In genomic region chr13:33966025-33966412, GRCm38 (mm10) we compare ENCODE assay signal across 9 mouse cellular contexts. TPM values are rescaled to one million over a fixed set of nuclear protein-coding genes. Genes with fewer than 3 reads are reported as not detected.
DNase-seq lines count a peak whose midpoint lies in the region; ATAC-seq and TF ChIP-seq lines count a peak whose summit lies in the region.
"Had no signal": no experiment of that assay in that cellular context is flagged by ENCODE, and none has a peak within 500 bp of the region (broad histone marks: within the 10 kb centered on the region; RNA-seq: fewer than 3 reads in every experiment).

No protein-coding gene starts in this region.

- intact Hi-C loops in heart, postnatal 25 days (cut with DNase I): no loop called here
- intact Hi-C loops in left cerebral cortex, adult 2 months (cut with DNase I): no loop called here
- intact Hi-C loops in left cerebral cortex, postnatal 4 days (cut with DNase I): no loop called here

- H3K4me3 ChIP-seq in heart, embryonic 10.5 days: peak overlapping the region; percentile 67
- H3K4me3 ChIP-seq in lung, embryonic 15.5 days: peak overlapping the region; percentile 57; the same call in 1 of the 2 replicates
- no peak overlapping the region for H3K4me3 ChIP-seq in lung, adult 2 months (replicated peaks; ENCODE audit: extremely low read depth, low read depth, low read length)
- H3K4me3 ChIP-seq in limb, embryonic 12.5 days (replicated peaks): no peak overlapping the region
- H3K4me3 ChIP-seq in stomach, embryonic 14.5 days (ENCODE audit: low read depth, low read length): no peak overlapping the region
- no peak overlapping the region for H3K4me3 ChIP-seq in left cerebral cortex, adult 2 months

- H3K4me2 ChIP-seq in lung, embryonic 15.5 days: peak overlapping the region; percentile 66
- H3K4me2 ChIP-seq in limb, embryonic 12.5 days: 0 out of 2 replicates have a peak overlapping the region, but pooled peaks have one; percentile 61
- H3K4me2 ChIP-seq in stomach, embryonic 14.5 days (replicated peaks; ENCODE audit: low read depth, low read length): peak overlapping the region; percentile 64

- H3K27ac ChIP-seq in heart, embryonic 10.5 days: 0 out of 2 replicates have a peak overlapping the region, but pooled peaks have one; percentile 91
- no peak overlapping the region for H3K27ac ChIP-seq in lung, embryonic 15.5 days
- H3K27ac ChIP-seq in limb, embryonic 12.5 days: no peak overlapping the region
- no peak overlapping the region for H3K27ac ChIP-seq in stomach, embryonic 14.5 days (ENCODE audit: low read length)
- no peak overlapping the region for H3K27ac ChIP-seq in left cerebral cortex, adult 2 months

- no peaks in the 10 kb centered on the region for H3K9me3 ChIP-seq in heart, embryonic 10.5 days
- no peaks in the 10 kb centered on the region for H3K9me3 ChIP-seq in lung, embryonic 15.5 days
- H3K9me3 ChIP-seq in limb, embryonic 12.5 days: no peaks in the 10 kb centered on the region
- H3K9me3 ChIP-seq in stomach, embryonic 14.5 days (ENCODE audit: control insufficient read depth, low read depth, low read length): no peaks in the 10 kb centered on the region

- no peak overlapping the region for H3K9ac ChIP-seq in lung, embryonic 15.5 days
- H3K9ac ChIP-seq in limb, embryonic 12.5 days (replicated peaks): no peak overlapping the region
- no peak overlapping the region for H3K9ac ChIP-seq in stomach, embryonic 14.5 days (replicated peaks; ENCODE audit: low read depth, low read length)

- WGBS in heart, embryonic 10.5 days: 27% methylated on average over 4 of the region's 4 CpGs
- 15% methylated on average over 4 of the region's 4 CpGs for WGBS in lung, embryonic 15.5 days
- 29% methylated on average over 4 of the region's 4 CpGs for WGBS in lung, adult 2 months
- 78% methylated on average over 4 of the region's 4 CpGs for WGBS in limb, embryonic 12.5 days
- 28% methylated on average over 4 of the region's 4 CpGs for WGBS in stomach, embryonic 14.5 days

- H3K36me3 ChIP-seq in heart, embryonic 10.5 days: 0 out of 2 replicates have a peak, but pooled peaks cover 7% of the 10 kb centered on the region
- no peaks in the 10 kb centered on the region for H3K36me3 ChIP-seq in lung, embryonic 15.5 days
- no peaks in the 10 kb centered on the region for H3K36me3 ChIP-seq in limb, embryonic 12.5 days
- H3K36me3 ChIP-seq in stomach, embryonic 14.5 days (ENCODE audit: control insufficient read depth, insufficient read depth, low read length): no peaks in the 10 kb centered on the region

- no peak for TF ChIP-seq CTCF in lung, adult 2 months (IDR thresholded peaks at IDR 0.05; ENCODE audit: insufficient read depth, low read length)
- no peak for TF ChIP-seq CTCF in left cerebral cortex, adult 2 months (IDR thresholded peaks at IDR 0.05)

- no peak for DNase-seq in heart, embryonic 10.5 days (ENCODE audit: low spot score)
- DNase-seq in heart, postnatal 25 days (ENCODE audit: low spot score): no peak
- DNase-seq in lung, adult 2 months: no peak
- DNase-seq in left cerebral cortex, adult 2 months (ENCODE audit: extremely low spot score in 1 of 2, low spot score in 2 of 2): no peak
- no peak for DNase-seq in left cerebral cortex, postnatal 4 days
- DNase-seq: cerebellum, adult 8-10 months had no signal

- no peaks in the 10 kb centered on the region for H3K27me3 ChIP-seq in heart, embryonic 10.5 days (ENCODE audit: insufficient read depth, poor library complexity, severe bottlenecking)
- no peaks in the 10 kb centered on the region for H3K27me3 ChIP-seq in lung, embryonic 15.5 days
- no peaks in the 10 kb centered on the region for H3K27me3 ChIP-seq in limb, embryonic 12.5 days
- H3K27me3 ChIP-seq in stomach, embryonic 14.5 days (ENCODE audit: control insufficient read depth, insufficient read depth, low read length): no peaks in the 10 kb centered on the region

- H3K4me1 ChIP-seq in heart, embryonic 10.5 days: peaks cover 16% of the 10 kb centered on the region
- H3K4me1 ChIP-seq in lung, embryonic 15.5 days: peaks cover 10% of the 10 kb centered on the region
- H3K4me1 ChIP-seq in lung, adult 2 months (ENCODE audit: control insufficient read depth, insufficient read depth, low read length): peaks cover 6% of the 10 kb centered on the region; the same call in 1 of the 2 replicates
- H3K4me1 ChIP-seq in limb, embryonic 12.5 days (replicated peaks): peaks cover 7% of the 10 kb centered on the region; the same call in 1 of the 2 replicates
- peaks cover 7% of the 10 kb centered on the region for H3K4me1 ChIP-seq in stomach, embryonic 14.5 days (ENCODE audit: control insufficient read depth, insufficient read depth, low read length)

- ATAC-seq in lung, embryonic 15.5 days (ENCODE audit: borderline replicate concordance, extremely low read depth, low FRiP score, low TSS enrichment): no peak
- ATAC-seq in limb, embryonic 12.5 days (ENCODE audit: insufficient number of reproducible peaks, insufficient read depth, low FRiP score, low TSS enrichment, low read depth): no peak
- no peak for ATAC-seq in stomach, embryonic 14.5 days (ENCODE audit: insufficient number of reproducible peaks, insufficient read depth, low FRiP score, low read depth)

- TF ChIP-seq POLR2A in lung, adult 2 months (IDR thresholded peaks at IDR 0.05; ENCODE audit: borderline replicate concordance, extremely low read depth, low read depth, low read length): no peak

RNA-seq across cellular contexts. Expression of gene Nqo2, which starts 1.5 kb away (rescaled TPM):
- 30.3 and 31.4 TPM in 2 replicates for polyA plus RNA-seq in heart, embryonic 10.5 days (2016; fragmentation: Nextera tagmentation; extraction: Ambion mirVana)
- 10 to 100 TPM; 38.6 to 38.9 TPM for total RNA-seq in heart, postnatal 25 days (2021)
- polyA plus RNA-seq in lung, embryonic 15.5 days (2015; fragmentation: Nextera tagmentation; extraction: Ambion mirVana): 29.1 and 29.4 TPM in 2 replicates
- polyA plus RNA-seq in lung, adult 2 months (2012; rRNA removed): 5.2 and 11.0 TPM in 2 replicates
- 14.1 and 16.6 TPM in 2 replicates for polyA plus RNA-seq in limb, embryonic 12.5 days (2016; fragmentation: Nextera tagmentation; extraction: Ambion mirVana)
- polyA plus RNA-seq in stomach, embryonic 14.5 days (2014; fragmentation: Nextera tagmentation; extraction: Ambion mirVana): 27.7 and 29.8 TPM in 2 replicates
- total RNA-seq in left cerebral cortex, adult 2 months (2021): 1 to 10 TPM; 5.0 to 7.6 TPM
- 1 to 10 TPM; 3.2 to 3.3 TPM for total RNA-seq in left cerebral cortex, postnatal 4 days (2021)

RNA-seq across cellular contexts. Expression of gene Ripk1, which starts 36.1 kb away (rescaled TPM):
- 8.3 and 13.4 TPM in 2 replicates for polyA plus RNA-seq in heart, embryonic 10.5 days (2016; fragmentation: Nextera tagmentation; extraction: Ambion mirVana)
- 1 to 10 TPM; 7.9 to 8.2 TPM for total RNA-seq in heart, postnatal 25 days (2021)
- polyA plus RNA-seq in lung, embryonic 15.5 days (2015; fragmentation: Nextera tagmentation; extraction: Ambion mirVana): 22.2 and 22.3 TPM in 2 replicates
- 10.8 and 15.8 TPM in 2 replicates for polyA plus RNA-seq in lung, adult 2 months (2012; rRNA removed)
- 12.7 and 15.6 TPM in 2 replicates for polyA plus RNA-seq in limb, embryonic 12.5 days (2016; fragmentation: Nextera tagmentation; extraction: Ambion mirVana)
- 20.2 and 24.3 TPM in 2 replicates for polyA plus RNA-seq in stomach, embryonic 14.5 days (2014; fragmentation: Nextera tagmentation; extraction: Ambion mirVana)
- 1 to 10 TPM; 5.8 to 6.9 TPM for total RNA-seq in left cerebral cortex, adult 2 months (2021)
- total RNA-seq in left cerebral cortex, postnatal 4 days (2021): 10 to 100 TPM; 11.7 to 12.7 TPM

RNA-seq across cellular contexts. Expression of gene Serpinb6a, which starts 36.6 kb away (rescaled TPM):
- 38.1 and 42.1 TPM in 2 replicates for polyA plus RNA-seq in heart, embryonic 10.5 days (2016; fragmentation: Nextera tagmentation; extraction: Ambion mirVana)
- total RNA-seq in heart, postnatal 25 days (2021): 100 to 1,000 TPM in 1 of 2 experiments, 10 to 100 TPM in 1; 88.4 to 110 TPM
- 60.2 and 66.6 TPM in 2 replicates for polyA plus RNA-seq in lung, embryonic 15.5 days (2015; fragmentation: Nextera tagmentation; extraction: Ambion mirVana)
- polyA plus RNA-seq in lung, adult 2 months (2012; rRNA removed): 58.6 and 128 TPM in 2 replicates
- polyA plus RNA-seq in limb, embryonic 12.5 days (2016; fragmentation: Nextera tagmentation; extraction: Ambion mirVana): 55.4 and 60.9 TPM in 2 replicates
- polyA plus RNA-seq in stomach, embryonic 14.5 days (2014; fragmentation: Nextera tagmentation; extraction: Ambion mirVana): 73.7 and 78.6 TPM in 2 replicates
- total RNA-seq in left cerebral cortex, adult 2 months (2021): 10 to 100 TPM; 31.9 to 37.3 TPM
- 10 to 100 TPM; 41.2 to 41.3 TPM for total RNA-seq in left cerebral cortex, postnatal 4 days (2021)

Comparison
In these comparisons a context has a peak if more than half of its experiments do, and no peak if none do; other contexts are left out.
1. H3K4me3 ChIP-seq: peak in heart, embryonic 10.5 days (single experiment) and lung, embryonic 15.5 days (single experiment); none in lung, adult 2 months (single experiment), limb, embryonic 12.5 days (single experiment), stomach, embryonic 14.5 days (single experiment) and left cerebral cortex, adult 2 months (single experiment).
2. Peak in every context shown above with its lines, with median percentiles within 50 percentile points of each other: H3K4me2 ChIP-seq.